Mouse (Mus musculus): ENCODE measurements around the gene Acp6.
"Not testable (repeated sequence)": the region's sequence is repeated elsewhere in the genome, so short reads cannot be mapped to it uniquely, and the experiment has no call there.

The Acp6 gene

DNA sequence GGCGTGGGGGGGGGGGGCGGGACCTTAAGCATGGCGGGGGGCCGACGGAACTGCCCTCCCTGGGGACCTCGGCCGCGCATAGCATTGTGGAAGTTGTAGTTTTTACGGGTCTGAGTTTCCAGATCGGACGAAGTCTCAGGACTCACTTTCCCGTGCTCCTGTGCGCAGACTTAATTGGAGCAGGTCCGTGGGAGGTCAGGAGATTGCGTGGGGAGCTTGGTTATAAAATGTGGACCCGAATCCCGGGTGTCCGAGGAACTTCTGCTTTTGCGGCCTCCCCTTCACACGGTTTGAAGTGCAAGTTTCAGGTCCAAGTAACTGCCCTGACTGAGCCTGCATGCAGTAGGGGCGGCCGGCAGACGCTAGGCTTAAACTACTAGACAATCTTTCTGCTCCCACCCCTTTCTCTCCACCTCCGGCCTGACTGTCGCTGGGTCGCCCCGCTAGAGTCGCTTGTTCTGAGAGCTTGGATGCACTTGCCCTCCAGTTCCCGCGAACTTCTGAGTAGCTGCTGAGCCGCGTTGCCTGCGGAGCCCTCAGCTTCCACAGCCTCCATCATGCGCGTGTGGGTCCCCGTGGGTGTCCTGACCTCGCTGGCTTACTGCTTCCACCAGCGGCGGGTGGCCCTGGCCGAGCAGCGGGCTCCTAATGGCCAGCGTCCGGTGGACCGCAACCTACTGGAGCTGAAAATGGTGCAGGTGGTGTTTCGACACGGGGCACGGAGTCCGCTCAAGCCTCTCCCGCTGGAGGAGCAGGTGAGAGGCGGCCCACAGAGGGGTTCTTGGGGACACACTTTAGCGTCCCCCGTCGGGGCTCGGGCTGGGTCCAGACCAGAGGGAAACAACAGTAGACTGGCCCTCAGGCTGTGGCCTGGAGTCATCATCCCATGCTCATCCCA, at the start of gene Acp6:
Gene Acp6, plus strand, starts transcription at position 167 of the 898 bp plus-strand sequence.
- peak; percentile 88 to 94 for DNase-seq (ENCODE audit: low spot score in 2 of 2)

DNA sequence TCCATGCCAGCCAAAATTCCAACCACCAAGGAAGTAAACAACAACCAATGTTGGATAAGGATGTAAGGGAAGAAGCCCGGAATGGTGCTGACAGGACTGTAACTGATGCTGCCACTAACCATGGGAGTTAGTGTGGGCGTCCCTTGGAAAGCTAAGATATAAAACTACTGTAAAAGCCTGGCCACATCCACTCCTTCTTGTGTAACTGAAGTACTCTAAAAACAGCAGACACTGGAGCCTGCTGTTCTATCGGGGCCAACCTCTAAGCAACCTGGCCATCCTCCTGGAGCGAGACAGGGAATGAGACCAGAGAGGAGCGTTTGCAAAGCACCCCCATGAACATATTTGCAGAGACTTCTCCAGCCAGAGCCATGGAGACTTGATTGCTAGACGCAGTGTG, 41.1 kb upstream of the Acp6 start:
- DNase-seq (ENCODE audit: low spot score in 2 of 2) = no peak

DNA sequence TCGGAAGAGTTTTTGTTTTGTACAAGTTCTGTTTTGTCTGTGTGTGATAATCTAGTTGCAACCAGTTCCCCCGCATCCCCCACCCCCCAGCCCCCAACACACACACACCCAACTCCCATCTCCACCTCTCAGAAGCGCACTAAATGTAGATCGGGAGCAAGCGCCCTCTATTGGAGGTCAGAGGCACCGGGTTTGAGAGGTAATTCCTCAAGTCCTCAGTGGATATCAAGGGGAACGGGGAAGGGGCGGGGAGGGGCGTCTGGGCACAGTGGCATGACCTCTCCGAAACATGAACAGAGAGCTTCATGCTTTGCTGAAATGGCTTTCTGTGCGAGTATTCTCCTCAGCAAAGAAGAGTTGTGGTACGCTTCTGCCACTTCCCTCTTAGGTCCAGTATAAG, 40.3 kb upstream of the Acp6 start:
- no peak for DNase-seq (ENCODE audit: low spot score in 2 of 2)

DNA sequence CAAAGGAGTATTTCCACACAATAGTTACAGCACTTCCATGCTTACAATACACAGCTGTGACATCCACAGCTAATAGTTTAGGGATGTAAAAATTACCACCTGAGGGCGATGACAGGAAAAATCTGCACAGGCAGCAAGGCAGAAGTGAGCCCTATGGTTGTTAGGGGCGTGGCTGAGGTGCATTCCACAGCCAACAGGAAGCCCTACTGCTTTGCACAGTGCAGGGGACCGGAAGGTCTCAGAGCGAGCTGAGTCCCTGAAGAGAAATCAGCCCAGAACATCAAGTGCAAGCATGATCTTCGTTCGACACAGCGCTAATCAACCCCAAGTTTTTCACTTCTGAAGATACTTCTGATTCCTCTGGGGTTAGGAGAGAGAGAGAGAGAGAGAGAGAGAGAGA, 34.4 kb upstream of the Acp6 start:
- no peak for DNase-seq (ENCODE audit: low spot score in 2 of 2)

GRCm38 (mm10) chr3:97129410-97129809, 29.2 kb upstream of the Acp6 start:
- no peak for DNase-seq (ENCODE audit: low spot score in 2 of 2)

- not testable (repeated sequence) for DNase-seq (ENCODE audit: low spot score in 2 of 2)
Measured at GRCm38 (mm10) chr3:97137666-97138065, 20.9 kb upstream of the Acp6 start.

DNA sequence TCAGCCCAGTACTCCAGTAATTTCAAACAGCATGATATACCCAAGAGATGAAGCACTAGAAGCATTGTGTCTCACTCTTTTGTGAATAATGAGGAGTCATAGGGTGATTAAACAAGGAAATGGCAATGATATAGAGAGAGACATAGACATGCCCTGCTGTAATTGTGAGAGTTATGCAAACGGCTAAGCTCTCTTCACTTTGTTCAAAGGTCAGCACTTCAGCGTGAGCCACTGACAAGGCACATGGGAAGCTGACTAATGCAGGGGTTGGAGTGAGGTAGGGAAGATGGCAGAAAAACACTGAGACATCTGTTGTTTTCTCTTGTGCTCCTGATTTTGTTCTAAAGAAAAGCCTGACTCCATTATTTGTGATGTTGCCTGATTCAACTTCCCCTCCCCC, 7.5 kb upstream of the Acp6 start:
- DNase-seq (ENCODE audit: low spot score in 2 of 2) = no peak

DNA sequence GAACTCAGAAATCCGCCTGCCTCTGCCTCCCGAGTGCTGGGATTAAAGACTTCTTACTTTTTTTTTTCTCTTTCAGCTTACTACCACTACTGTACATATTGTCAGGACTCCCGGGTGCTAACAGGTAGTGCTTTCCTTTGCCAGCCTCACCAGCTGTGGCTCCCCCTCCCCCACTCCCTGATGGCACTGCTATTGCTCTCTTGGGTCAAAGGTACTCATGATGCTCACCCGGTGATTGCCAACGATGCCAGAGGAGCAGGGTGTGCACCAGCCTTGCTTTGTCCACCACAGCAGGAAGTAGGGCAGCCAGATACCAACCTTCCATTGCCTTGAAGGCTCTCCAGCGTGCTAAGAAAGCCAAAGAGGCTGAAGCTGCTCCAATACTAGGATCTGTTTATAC, 2.1 kb upstream of the Acp6 start:
- no peak for DNase-seq (ENCODE audit: low spot score in 2 of 2)

GRCm38 (mm10) chr3:97157308-97157707, 1.3 kb upstream of the Acp6 start:
- DNase-seq (ENCODE audit: low spot score in 2 of 2) = no peak

GRCm38 (mm10) chr3:97157958-97158599, 498 bp upstream of the Acp6 start:
- DNase-seq (ENCODE audit: low spot score in 2 of 2) = peak; percentile 96

- no peak for DNase-seq (ENCODE audit: low spot score in 2 of 2)
Measured at GRCm38 (mm10) chr3:97159509-97159850, 903 bp downstream of the Acp6 start.

GRCm38 (mm10) chr3:97159986-97160385, 1.4 kb downstream of the Acp6 start:
- DNase-seq (ENCODE audit: low spot score in 2 of 2) = no peak

DNA sequence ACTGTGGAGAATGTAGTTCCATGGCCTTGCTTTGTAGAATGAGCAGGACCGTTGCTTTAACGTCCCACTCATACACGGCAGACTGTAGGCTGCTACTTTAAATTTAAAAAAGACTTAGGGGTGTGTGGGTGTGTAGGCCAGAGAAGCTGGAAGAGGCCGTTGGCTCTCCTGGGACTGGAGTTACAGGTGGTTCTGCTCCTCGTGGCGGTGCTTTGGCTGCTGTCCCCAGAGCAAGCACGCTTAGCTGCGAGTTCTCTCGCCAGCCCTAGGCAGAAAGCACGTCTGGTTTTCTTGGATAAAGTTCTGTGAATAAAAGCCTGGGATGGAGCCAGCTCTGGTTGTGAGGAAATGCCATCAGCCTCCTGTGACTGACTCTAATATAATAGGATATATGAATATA, 2.3 kb downstream of the Acp6 start:
- peak; percentile 36 to 59 for DNase-seq (ENCODE audit: low spot score in 2 of 2)

DNA sequence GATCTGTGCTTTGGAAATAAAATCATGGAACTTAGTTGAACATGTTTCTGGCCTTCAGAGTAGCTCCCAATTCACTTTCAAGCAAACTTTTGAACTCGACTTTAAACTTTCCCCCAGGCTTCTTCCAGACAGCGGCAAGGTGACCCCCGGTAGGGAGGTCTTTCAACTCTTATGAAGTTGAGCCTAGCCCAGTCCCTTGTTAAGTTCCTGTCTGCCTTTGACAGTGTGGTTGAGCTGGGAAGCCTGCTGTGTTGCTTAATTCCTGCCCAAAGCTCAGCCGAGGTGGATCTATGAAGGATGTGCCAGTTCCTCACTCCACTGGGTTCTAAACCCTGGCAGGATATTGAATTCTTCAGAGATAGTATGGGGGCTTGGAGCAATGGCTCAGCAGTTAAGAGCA, 3.2 kb downstream of the Acp6 start:
- DNase-seq (ENCODE audit: low spot score in 2 of 2) = no peak

DNA sequence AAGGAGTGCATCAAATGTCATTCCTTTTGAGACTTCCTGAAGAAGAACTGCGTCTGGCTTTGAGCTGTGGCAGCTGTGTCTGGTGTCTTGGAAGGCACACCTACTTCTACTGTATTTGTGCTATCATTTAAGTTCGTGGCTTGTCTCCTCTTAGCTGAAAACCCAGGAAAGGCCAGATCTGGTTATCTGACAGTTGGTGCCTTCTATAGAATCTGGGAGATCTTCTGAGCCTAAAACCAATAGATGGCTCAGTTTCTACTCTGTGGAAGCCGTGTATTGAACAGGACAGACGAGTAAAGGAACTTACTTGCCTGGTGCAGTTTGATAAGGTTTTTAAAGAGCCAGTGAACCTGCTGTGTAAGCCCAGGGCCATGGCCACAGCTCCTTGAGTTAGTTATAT, 5.9 kb downstream of the Acp6 start:
- DNase-seq (ENCODE audit: low spot score in 2 of 2) = no peak

DNA sequence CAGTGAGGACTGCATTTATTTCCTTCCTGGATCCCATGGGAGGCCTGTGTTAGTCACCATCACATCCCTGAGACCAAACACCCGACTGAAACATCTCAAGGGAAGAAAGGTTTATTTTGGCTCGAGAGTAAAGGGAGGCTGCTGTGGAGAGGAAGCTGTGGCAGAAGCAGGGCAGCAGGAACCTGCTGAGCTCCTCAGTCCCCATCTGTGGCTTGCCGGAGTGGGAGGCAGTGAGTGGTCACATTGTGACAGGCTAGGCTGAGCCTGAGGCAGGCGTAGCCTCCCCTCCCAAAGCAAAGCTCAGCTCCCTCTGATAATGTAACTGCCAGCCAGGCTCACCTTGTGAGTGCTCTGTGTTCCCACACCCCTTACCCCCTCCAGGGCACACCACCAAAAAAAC, 8.5 kb downstream of the Acp6 start:
- DNase-seq (ENCODE audit: low spot score in 2 of 2) = no peak

GRCm38 (mm10) chr3:97171531-97171930, 13.0 kb downstream of the Acp6 start:
- no peak for DNase-seq (ENCODE audit: low spot score in 2 of 2)

- no peak for DNase-seq (ENCODE audit: low spot score in 2 of 2)
Measured at GRCm38 (mm10) chr3:97172231-97172630, 13.7 kb downstream of the Acp6 start.

GRCm38 (mm10) chr3:97172632-97173031, 14.1 kb downstream of the Acp6 start:
- DNase-seq (ENCODE audit: low spot score in 2 of 2) = no peak

GRCm38 (mm10) chr3:97178885-97179284, 20.3 kb downstream of the Acp6 start:
- no peak for DNase-seq (ENCODE audit: low spot score in 2 of 2)

- no peak for DNase-seq (ENCODE audit: low spot score in 2 of 2)
Measured at GRCm38 (mm10) chr3:97180527-97180926, 21.9 kb downstream of the Acp6 start.

DNA sequence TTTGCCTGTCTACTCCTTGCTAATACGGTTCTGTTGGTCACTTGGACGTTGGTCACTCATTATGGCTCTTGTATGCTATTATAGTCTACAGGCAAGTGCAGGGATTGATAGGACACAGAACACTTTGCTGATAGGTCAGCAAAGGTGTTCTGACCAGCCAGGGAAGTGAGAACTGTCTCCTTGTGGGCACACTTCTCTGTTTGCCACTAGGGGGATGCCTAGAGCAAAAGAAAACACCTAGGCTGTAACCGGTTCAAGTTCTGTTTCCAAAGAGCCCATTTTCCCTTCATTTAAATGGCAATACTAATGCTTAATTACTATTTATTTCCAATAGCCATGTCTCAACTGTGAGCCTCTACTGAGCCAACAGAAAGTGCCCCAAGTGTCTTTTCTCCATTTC, 25.2 kb downstream of the Acp6 start:
- DNase-seq (ENCODE audit: low spot score in 2 of 2) = no peak

GRCm38 (mm10) chr3:97185098-97185860, 26.7 kb downstream of the Acp6 start:
- DNase-seq (ENCODE audit: low spot score in 2 of 2) = peak; percentile 55 to 75
